Mouse (Mus musculus) kidney, postnatal 14 days (tissue): ENCODE results near the gene Heatr3.

Experiments used
- DNase-seq: peaks from one replicate; pipeline ENCODE4 v3.0.0; 2022; ENCODE audit warnings: mixed read lengths

Heatr3 gene

DNA sequence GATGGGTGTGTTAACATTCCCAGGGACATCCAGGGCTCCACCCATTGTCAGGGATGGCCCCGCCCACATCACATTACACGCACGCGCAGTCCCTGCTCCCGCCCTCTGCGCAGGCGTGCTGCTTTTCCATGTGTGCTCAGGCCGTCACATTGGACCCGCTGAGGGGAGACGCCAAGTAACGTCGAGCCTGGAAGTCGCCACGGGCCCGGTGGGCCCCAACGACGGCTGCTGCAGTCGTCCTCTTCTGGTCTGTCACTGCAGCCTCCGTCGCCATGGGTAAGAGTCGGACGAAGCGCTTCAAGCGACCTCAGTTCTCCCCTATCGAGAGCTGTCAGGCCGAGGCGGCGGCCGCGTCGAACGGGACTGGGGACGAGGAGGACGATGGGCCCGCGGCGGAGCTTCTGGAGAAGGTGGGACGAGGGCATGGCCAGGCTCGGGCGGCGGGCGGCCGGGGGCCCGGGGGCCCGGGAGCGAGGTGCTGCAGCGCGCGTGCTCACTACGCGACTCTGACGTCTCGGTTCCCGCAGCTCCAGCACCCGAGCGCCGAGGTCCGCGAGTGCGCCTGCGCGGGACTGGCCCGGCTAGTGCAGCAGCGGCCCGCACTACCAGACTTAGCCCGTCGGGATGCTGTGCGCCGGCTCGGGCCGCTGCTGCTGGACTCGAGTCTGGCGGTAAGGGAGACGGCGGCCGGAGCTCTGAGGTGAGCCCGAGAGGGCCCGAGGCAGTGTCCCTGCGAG is at the start of gene Heatr3:
Gene Heatr3, plus strand, starts transcription at position 108 of the 737 bp plus-strand sequence.
- peak; percentile 97 for DNase-seq

DNA sequence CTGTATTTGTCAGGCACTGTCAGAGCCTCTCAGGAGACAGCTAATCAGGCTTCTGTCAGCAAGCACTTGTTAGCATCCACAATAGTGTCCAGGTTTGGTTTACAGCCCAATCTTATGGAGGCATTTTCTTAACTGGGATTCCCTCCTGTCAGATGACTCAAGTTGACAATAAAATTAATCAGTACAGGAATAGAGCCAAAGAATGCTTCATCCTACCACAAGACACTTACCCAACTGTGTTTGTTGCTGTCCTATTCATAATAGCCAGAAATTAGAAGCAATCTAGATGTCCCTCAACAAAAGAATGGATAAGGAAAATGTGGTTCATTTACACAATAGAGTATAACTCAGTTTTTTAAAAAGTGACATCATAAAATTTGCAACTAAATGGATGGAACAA is 49.6 kb upstream of the Heatr3 start:
- no peak for DNase-seq

DNA sequence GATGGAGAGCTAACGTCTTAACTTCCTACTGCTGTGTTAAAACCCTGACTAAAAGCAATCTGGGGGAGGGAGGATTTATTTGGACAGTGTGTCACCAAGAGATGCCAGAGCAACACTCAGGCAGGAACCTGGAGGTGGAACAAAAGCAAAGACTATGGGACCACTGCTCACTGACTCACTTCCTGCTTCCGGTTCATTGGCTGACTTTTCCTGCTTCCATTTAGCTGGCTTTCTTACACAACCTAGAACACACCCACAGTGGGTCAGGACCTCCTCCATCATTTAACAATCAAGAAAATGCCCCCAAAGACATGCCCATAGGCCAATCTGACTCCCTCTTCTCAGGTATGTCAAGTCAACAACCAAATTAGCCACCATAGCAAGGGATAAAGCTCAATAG is 46.0 kb upstream of the Heatr3 start:
- DNase-seq = no peak

DNA sequence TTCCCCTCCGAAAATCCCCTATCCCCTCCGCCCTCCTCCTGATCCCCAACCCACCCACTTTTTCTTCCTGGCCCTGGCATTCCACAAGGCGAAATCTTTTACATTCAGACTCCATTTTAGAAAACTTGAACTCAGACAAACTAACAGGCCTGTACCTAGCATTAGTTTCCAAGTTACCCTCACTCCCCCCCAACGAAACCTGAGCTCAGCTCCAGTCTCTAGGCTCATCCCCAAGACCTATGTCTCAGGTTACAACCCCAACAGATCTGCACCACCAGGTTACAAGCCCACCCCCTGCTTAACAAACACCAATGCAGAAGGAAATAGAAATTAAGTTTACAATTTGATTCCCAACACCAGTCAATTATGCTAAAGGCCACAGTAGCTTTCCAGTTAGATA is 44.3 kb upstream of the Heatr3 start:
- DNase-seq = no peak

DNA sequence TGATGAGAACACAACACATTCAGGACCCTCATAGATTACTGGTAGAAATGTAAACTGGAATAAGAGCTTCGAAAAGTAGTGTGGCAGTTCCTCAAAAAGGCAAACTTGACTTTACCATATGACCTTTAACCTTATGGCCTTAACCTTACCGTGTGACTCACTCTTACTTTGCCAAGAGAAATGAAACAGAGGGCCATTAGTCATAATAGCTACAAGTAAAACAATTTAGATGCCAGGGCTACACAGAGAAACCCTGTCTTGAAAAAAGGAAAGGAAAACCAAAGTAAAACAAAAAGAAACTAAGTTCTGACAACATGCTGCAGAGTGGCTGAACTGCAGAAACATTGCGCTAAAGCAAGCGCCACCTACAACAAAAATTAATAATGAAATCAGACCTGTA is 38.8 kb upstream of the Heatr3 start:
- DNase-seq = no peak

DNA sequence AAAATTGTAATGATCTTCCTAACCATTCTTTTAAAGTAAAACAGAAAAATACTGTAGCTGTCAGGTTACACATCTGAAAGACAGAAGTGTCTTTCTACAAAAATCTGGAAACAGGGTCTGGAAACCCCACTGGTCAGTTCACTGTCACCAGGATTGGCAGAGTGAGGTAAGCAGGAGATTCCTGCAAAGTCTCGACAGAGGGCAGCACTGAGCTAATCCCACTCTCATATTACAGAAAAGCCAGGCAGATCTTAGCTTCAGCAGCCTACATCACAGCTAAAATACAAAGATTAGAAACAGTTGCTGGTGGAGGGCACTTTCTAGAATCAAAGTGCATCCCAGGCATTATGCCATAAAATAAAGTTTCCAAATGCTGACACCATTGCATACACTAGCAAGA is 38.1 kb upstream of the Heatr3 start:
- peak; percentile 54 for DNase-seq

DNA sequence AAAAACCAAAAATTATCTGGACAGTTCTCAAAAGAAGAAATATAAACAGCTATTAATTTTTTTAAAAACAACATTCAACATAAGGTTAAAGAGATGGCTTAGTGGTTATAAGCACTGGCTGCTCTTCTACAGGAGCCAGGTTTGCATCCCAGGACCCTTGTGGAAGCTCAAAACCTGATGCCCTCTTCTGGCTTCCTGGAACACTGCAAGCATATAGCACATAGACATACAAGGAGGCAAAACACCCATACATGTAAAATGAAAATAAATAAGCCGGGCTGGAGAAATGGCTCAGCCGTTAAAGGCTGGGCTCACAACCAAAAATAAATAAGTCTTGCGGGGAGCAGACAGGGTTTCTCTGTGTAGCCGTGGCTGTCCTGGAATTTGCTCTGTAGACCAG is 28.4 kb upstream of the Heatr3 start:
- no peak for DNase-seq

DNA sequence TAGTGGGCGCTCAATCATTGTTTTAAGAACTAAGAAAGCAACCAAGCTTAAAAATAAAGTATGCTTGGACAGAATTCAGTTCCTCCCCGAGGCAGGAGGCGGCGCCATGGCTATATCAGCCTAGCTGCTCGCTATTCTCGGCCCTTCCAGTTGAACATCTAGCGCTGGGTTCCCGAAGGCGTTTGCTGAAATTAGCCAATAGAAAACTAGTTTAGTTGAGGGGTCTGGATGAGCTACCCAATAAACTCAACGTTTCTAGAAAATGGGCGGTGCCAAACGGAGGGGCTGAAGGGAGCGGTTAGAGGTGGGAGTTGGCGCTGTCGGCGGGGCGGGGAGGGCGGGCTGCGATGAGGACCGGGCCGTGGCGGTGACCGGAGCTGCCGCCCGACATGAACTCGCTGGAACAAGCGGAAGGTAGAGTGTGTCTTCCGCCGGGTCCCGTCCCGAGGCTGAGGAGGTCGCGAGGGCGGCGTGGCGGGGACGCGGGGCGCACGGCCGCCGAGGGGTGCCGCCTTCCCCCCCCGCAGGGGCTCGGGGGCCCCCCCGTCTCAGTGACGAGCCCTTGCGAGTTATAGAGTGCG is 19.1 kb upstream of the Heatr3 start, which contains the start of gene Cnep1r1:
Gene Cnep1r1, plus strand, starts transcription at position 314 of the 581 bp plus-strand sequence.
- DNase-seq = peak; percentile 95

DNA sequence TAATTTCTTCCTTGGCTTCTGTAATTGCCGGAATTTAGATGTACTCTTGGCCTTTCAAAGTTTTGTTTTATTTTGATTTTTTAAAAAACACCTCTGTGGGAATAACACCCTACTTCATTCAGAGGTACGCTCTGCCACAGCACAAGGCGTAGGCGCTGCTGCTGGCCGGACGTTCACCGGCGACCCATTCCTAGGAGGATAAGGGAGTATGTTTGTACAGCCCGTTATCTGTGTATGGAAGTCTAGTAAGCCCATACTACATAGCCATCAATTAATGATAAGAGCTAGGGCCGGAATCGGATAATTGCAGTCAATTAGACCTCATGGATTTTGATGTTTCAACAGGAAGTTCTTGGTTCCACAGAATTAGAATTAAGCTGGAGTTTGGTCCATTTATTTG is 18.6 kb upstream of the Heatr3 start:
- peak; percentile 12 for DNase-seq

DNA sequence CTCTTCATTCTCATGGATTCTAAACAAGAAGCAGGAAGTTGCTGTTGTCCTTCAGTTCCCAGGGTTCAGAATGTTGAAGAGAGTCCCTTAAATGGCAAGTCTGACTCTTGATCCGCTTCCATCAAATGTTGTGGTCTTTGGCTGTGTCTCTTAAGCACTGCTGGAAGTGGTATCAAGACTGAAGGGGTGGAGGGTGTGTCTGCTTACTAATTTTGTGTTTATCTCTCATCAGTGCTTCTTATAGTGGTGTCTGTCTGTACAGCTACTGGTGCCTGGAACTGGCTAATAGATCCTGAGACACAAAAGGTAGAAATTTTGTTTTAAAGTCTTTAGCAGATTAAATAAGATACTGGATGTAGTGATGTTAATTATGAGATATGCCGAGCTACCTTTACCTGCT is 12.8 kb upstream of the Heatr3 start:
- DNase-seq = no peak

DNA sequence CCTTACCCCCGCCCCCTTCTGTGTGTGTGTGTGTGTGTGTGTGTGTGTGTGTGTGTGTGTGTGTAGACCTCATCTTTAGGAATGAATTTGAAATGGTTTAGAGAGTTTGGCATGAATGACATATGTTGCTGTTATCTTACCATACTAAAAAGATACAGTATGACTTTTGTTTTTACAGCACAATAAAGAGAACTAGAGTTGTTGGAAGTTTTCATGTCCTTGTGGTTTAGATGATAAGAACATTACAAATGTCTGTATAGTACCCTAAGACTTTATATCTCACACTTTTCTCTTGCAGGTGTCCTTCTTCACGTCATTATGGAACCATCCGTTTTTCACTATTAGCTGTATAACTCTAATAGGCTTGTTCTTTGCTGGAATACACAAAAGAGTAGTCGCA is 8.3 kb upstream of the Heatr3 start:
- no peak for DNase-seq

DNA sequence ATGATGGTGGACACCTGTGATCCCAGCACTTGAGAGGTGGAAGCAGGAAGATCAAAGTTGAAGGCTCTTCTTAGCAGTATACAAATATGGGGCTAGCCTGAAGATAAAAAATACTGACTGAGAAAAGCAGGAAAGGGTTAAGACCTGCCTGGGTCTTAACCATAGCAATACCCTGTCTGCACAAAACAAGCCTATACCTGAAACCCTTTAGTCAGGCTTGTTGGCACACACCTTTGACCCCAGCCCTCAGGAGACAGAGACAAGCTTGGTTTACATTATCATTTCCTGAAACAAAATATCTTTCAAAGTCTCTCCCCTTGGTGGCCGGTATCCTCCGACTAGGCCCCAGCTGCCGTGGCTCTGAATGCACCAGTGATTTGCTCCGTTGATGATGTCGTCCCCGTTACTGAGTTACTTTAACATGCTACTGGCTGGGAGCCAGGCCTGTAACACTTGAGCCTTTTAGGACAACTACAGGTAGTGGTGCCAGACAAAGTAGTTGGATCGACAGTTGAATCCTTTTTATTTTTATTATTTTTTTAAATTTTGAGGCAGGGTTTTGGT is 6.8 kb upstream of the Heatr3 start:
- peak; percentile 58 for DNase-seq

DNA sequence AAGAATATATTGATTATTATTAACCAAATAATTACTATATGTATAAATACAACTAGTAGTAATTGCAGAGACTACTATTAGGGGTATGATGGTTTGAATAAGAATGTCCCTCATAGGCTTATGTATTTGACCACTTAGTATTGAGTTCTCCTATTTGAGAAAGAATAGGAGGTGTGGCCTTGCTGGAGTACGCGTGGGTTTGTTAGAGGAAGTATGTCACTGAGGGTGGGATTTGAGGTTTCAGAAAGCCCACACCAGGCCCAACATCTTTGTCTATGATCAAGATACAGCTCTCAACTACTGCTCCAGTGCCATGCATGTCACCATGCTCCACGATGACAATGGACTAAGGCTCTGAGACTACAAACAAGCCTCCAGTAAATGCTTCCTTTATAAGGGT is 1.6 kb downstream of the Heatr3 start:
- DNase-seq = no peak

DNA sequence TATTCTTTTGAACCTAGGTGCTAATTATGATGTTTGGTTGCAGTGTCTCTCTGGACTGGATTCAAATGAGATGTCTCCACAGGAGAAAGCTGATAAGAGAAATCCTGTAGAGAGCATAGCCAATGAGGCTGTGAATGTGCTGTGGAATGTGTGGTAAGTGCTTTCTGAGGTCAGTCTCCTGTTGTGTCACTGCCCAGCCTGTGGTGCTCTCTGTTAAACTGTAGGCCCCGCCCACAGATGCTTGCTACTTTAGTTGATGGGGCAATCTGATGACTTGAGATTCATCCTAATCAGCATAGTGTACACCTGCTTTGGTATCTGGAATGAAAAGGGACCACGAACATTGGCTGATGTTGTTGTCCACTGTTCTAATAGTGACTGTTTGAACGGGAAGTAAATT is 4.0 kb downstream of the Heatr3 start:
- no peak for DNase-seq

DNA sequence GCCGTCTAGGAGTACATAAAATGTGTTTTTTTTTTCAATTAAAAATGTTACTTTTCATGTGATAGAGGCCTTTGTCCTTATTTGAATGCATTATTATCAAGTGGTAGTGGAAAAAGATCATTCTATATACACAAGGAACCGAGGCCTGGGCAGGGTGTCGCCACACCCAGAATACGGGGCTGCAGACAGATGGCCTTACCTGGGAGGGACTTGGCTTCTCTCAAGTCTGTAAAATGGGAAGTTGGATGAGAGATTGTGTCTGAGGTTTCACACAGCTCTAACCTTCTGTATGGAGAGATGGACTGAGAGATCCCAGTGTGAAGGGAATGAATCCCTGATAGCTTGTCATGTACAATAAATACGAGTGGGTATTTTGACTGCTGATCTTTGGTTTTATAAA is 6.4 kb downstream of the Heatr3 start:
- DNase-seq = no peak

DNA sequence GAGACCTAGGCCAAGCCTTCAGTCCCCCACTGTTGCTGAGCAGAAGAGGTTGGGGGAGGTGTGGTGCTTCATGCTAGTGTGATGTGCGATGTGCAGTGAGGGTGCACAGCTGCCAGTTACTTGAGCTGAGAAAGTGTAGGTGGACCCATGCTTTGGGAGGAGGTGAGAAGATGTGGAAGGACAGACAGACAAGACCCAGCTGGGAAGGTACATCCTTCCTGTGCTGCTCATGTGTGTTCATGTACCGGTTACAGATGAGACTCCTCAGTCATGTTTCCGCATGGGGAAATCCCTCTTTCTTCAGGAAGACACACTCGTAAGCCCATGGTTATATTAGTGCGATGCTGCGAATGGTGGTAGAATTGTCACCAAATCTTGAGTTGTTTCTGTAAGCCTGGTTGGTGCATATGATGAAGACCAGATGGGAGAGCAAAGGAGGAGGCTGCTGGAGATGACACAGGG is 13.3 kb downstream of the Heatr3 start:
- no peak for DNase-seq

DNA sequence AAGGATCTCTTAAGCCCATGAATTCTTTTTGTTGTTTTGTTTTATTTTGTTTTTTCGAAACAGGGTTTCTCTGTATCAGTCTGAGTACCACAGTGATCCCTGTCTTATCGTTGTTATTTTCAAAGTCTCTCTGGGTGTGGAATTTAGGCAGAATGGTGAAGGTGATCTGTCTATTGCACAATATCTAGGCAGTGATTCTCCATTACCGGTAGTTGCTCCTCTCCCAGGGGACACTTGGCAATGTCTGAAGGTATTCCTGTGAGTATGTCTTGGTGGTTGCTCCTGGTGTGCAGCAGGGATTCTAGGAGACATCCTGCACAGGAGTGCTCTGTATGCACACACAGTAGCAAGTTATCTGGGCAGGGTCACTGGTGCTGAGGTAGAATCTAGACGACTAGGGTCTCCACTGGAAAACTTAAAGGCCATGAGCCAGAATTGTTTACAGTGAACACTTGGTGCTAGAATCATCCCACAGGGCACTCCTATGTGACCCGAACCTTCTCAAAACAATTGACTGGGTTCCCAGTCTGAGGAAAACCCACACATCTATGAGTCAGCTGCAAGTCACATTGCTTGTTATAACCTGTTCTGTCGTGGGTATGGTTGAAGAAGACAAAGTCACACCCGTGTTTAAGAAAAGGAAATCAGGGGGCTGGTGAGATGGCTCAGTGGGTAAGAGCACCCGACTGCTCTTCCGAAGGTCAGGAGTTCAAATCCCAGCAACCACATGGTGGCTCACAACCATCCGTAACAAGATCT is 22.8 kb downstream of the Heatr3 start:
- no peak for DNase-seq

DNA sequence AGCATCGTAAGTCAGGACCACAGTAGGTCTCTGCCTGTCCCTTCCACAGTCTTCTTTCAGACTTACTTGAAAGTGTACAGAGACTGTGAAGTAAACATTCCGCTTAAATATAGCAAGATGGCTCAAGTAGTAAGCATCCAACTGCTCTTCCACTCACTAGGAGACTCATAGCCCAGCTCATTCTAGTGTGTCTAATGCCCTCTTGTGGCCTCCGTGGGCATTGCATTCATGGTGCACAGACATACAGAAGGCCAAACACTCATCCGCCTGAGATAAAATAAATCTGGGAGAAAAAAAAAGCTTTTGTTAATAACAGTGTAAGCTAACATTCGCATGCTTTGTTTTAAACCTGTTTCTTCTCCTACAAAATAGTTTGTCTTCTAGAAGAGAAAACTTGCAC is 23.8 kb downstream of the Heatr3 start:
- peak; percentile 69 for DNase-seq

DNA sequence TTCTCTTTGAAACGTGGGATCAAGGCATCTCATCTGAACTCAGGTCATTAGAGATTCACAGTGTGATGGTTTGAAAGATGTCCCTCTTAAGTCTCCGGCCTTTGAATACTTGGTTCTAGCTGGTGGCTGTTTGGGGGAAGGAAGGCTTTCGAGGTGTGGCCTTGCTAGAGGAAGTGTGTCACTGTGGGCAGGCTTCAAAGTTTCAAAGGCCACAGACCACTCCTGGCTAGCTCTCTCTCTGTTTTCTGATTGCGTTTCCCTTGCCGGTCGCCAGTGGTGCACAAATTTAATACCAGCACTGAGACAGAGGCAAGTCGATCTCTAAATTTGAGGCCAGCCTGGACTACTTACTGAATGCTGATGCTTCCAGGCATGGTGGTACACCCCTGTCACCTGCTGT is 37.6 kb downstream of the Heatr3 start:
- no peak for DNase-seq

DNA sequence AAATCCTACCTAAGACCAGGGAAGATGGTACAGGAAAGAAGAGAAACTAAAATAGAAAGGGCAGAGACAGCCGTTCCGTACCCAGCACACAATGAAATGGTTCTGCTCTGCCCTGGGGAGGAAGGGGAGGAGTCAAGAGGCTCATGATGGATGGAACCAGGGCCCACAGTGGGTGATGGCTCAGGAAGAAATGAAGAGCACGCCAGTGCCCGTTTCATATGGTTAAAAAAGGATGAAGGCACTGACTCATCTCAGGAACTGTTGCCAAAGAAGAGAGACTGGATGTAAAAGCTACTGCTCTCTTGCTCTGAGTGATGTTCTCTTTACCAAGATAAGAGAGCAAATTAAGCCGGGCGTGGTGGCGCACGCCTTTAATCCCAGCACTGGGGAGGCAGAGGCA is 39.6 kb downstream of the Heatr3 start:
- no peak for DNase-seq

DNA sequence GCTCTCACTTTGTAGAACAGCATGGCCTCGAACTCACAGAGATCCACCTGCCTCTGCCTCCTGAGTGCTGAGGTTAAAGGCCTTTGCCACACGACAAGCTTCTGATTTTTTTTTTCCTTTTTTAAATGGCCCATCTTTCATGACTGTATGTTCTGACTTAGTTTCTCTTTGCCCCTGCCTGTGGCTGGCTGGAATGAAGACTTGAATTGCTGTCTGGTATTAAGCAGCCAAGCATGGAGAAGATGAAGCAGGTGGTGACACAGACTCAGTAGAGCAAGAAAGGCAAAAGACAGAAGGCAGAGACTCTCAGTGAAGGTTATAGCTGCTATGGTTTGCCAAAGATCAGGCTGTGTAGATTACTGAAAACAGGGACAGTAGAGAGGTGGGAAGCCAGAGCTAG is 45.5 kb downstream of the Heatr3 start:
- DNase-seq = no peak

DNA sequence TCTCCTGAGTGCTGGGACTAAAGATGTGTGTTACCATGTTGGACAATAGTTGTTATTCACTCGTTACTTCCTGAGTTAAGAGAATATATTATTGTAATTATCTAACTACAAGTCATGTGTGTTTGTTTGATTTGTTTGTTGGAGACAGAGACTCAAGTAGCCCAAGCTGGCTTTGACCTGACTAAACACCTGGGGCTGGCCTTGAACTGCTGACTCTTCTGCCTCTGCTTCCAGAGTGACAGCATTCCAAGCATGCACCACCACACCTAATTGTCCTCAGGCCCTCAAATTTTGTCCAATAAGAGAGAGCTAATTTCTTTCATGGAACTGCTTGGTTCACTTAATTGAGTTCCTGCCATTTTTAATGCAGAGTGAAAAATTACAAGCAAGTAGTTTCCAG is 47.3 kb downstream of the Heatr3 start:
- DNase-seq = no peak

DNA sequence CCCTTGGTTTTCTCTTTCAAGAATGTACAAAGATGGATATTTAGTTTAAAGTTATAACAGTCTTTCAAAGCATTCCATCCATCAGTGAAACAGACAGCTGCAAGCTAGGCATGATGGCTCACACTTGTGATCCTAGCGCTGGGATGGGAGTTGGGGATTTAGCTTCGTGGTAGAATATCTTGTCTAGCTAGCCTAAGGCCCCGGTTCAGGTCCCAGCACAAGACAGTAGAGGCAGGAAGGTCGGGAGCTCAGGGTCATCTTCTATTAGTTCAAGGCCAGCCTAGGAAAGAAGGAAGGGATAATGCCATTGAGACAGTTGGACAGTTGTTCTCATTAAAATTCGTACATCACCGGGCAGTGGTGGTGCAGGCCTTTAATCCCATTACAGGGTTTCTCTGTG is 48.1 kb downstream of the Heatr3 start:
- DNase-seq = no peak

DNA sequence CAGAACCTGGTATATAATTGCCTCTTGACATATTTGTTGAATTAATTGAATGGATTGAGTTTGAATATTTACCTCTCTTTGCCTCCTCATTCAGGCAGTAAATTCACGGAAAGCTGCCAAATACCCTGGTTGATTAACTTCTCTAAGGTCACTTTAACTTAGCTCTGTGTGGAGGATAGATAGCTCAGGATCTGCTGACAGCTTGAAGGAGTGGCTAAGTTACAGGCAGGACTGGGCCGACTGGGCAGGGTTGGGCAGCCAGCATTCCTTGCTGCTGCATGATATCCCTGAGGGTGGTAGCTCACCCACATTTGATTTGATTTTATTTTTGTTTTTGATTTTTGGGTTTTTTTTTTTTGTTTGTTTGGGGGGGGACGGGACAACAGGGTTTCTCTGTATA is 59.7 kb downstream of the Heatr3 start:
- peak; percentile 41 for DNase-seq
